Mouse (Mus musculus) ES-E14 (cell line): Measurements from ENCODE around the gene Defb42.

ENCODE experiments used
- CHD2 ChIP-seq: IDR thresholded peaks from 2 replicates; pipeline ENCODE4 v1.6.1; 2014; ENCODE audit warnings: mild to moderate bottlenecking, low read depth, low read length, inconsistent platforms
- HCFC1 ChIP-seq: IDR thresholded peaks from 2 replicates; pipeline ENCODE4 v1.6.1; 2012; ENCODE audit warnings: low read length, inconsistent platforms, borderline replicate concordance; ENCODE audit not compliant: insufficient read depth
- MAFK ChIP-seq: IDR thresholded peaks from 2 replicates; pipeline ENCODE4 v1.6.1; 2014; ENCODE audit warnings: mild to moderate bottlenecking, low read depth, low read length, inconsistent platforms; ENCODE audit not compliant: insufficient read depth
- ZC3H11A ChIP-seq: IDR thresholded peaks from 2 replicates; pipeline ENCODE4 v1.6.1; 2012; ENCODE audit warnings: low read depth, mild to moderate bottlenecking, inconsistent platforms, low read length, borderline replicate concordance
- ZNF384 ChIP-seq: IDR thresholded peaks from 2 replicates; pipeline ENCODE4 v1.6.1; 2012; ENCODE audit warnings: low read depth, low read length, inconsistent platforms

- no peak for TF ChIP-seq ZNF384
- no peak for TF ChIP-seq HCFC1
- no peak for TF ChIP-seq MAFK
- no peak for TF ChIP-seq CHD2
- no peak for TF ChIP-seq ZC3H11A
Measured at GRCm38 (mm10) chr14:63060361-63060760, 13.6 kb downstream of the Defb42 start.
